Mouse (Mus musculus) ES-E14 (cell line): ENCODE data around the gene Mark1.

Experiments used
- CHD2 ChIP-seq: IDR thresholded peaks from 2 replicates; pipeline ENCODE4 v1.6.1; 2014; ENCODE audit warnings: mild to moderate bottlenecking, low read depth, low read length, inconsistent platforms
- MAFK ChIP-seq: IDR thresholded peaks from 2 replicates; pipeline ENCODE4 v1.6.1; 2014; ENCODE audit warnings: mild to moderate bottlenecking, low read depth, low read length, inconsistent platforms; ENCODE audit not compliant: insufficient read depth
- ZC3H11A ChIP-seq: IDR thresholded peaks from 2 replicates; pipeline ENCODE4 v1.6.1; 2012; ENCODE audit warnings: low read depth, mild to moderate bottlenecking, inconsistent platforms, low read length, borderline replicate concordance

GRCm38 (mm10) chr1:184931097-184931496, 68.3 kb downstream of the Mark1 start:
- TF ChIP-seq MAFK (no peak), CHD2 (no peak), ZC3H11A (no peak)
